Mouse (Mus musculus) olfactory bulb, adult 2 months (tissue): Measurements from ENCODE around the gene Zbtb3.

Experiments used
- CTCF ChIP-seq: fragments of 200-500 bp; IDR thresholded peaks from 2 replicates; pipeline ENCODE4 v1.5.1; 2012; ENCODE audit warnings: low read depth, mild to moderate bottlenecking, low read length, moderate library complexity; ENCODE audit not compliant: insufficient read depth
- POLR2A ChIP-seq: fragments of 200-500 bp; IDR thresholded peaks from 2 replicates; pipeline ENCODE4 v1.6.1; 2012; ENCODE audit warnings: mild to moderate bottlenecking, low read depth, low read length, moderate library complexity; ENCODE audit not compliant: insufficient read depth

DNA sequence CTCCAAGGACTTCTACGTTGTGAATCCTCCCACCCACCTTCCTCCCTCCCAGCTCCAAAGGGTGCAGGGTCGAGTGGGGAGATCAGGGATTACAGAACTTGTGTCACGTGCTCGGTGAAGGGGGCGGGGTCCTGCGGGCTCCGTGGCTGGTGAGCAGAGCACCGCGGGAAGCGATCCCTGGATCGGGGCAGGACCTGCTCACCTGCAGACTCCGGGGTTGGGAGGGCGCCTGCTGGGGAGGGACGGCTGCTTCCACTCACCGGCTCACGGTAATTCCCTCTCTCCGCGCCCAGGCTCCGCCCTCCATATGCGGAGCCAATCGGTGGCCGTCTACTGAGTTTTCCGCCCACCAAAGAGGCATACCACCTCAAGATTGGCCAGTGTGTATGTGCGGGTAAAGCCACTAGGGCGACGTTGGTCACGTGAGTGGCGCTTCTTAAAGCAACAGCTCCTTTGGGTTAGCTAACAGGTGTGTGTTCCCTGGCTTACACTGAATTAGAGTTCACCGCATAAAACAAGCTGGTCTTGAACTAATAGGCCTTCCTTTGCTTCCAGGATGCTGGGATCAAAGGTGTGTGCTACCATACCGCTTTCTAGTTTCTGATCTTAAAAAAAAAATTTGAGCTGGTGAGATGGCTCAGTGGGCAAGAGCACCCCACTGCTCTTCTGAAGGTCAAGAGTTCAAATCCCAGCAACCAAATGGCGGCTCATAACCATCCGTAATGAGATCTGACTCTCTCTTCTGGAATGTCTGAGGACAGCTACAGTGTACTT, 16.2 kb upstream of the Zbtb3 start, which contains the start of gene Taf6l:
- TF ChIP-seq CTCF, result no peak
- no peak for TF ChIP-seq POLR2A
